9 mouse cellular contexts compared by ENCODE assay signal in the genomic region with DNA sequence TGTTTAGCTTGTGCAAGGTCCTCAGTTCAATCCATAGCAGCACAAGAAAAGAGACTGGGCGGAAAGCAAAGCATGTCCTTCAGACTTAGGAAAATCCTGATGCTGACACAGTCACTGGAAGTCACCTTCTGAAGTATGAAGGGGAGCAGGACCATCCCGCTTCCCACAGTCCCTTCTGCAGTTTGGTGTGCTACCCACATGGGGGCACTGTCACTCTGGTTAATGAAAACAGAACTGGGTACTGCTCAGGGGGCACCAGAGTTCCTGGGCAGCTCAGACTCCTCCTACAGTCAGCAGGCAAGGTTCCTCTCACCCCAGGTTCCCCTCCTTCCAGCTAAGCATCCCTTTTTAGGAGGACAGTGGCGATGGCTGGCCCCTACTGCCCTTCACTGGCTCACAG. TPM values are rescaled to one million over a fixed set of nuclear protein-coding genes. Genes with fewer than 3 reads are reported as not detected.
DNase-seq lines count a peak whose midpoint lies in the region; ATAC-seq and TF ChIP-seq lines count a peak whose summit lies in the region.
"Had no signal": no experiment of that assay in that cellular context is flagged by ENCODE, and none has a peak within 500 bp of the region (broad histone marks: within the 10 kb centered on the region; RNA-seq: fewer than 3 reads in every experiment).

No protein-coding gene starts in this region.

- no peak overlapping the region for H3K4me2 ChIP-seq in hindbrain, embryonic 14.5 days (replicated peaks)
- no peak overlapping the region for H3K4me2 ChIP-seq in hindbrain, embryonic 16.5 days (ENCODE audit: low read length)
- H3K4me2 ChIP-seq in limb, embryonic 14.5 days (replicated peaks; ENCODE audit: low read depth, low read length, severe bottlenecking) = no peak overlapping the region
- H3K4me2 ChIP-seq: embryonic facial prominence, embryonic 13.5 days had no signal

- H3K27ac ChIP-seq in hindbrain, embryonic 14.5 days = no peak overlapping the region
- no peak overlapping the region for H3K27ac ChIP-seq in hindbrain, embryonic 16.5 days (ENCODE audit: low read depth, low read length)
- H3K27ac ChIP-seq in spleen, adult 2 months (ENCODE audit: insufficient read depth, low read length) = no peak overlapping the region
- H3K27ac ChIP-seq in limb, embryonic 14.5 days (replicated peaks; ENCODE audit: low read depth, low read length) = no peak overlapping the region
- H3K27ac ChIP-seq: embryonic facial prominence, embryonic 13.5 days had no signal

- DNase-seq in hindbrain, embryonic 14.5 days (ENCODE audit: low spot score) = peak; percentile 55
- no peak for DNase-seq in spleen, adult 2 months (ENCODE audit: low read depth in 1 of 2, low spot score in 2 of 2)
- no peak for DNase-seq in spleen, postnatal 14 days (ENCODE audit: low spot score in 2 of 2)
- peak; percentile 77 to 84 for DNase-seq in cerebellum, postnatal 14 days
- no peak for DNase-seq in limb, embryonic 14.5 days (ENCODE audit: low spot score)
- peak; percentile 60 for DNase-seq in thymus, postnatal 4 days
- no peak for DNase-seq in heart, adult 9 months (ENCODE audit: low spot score in 2 of 2)

- no peaks in the 10 kb centered on the region for H3K4me1 ChIP-seq in hindbrain, embryonic 14.5 days (replicated peaks; ENCODE audit: control insufficient read depth, insufficient read depth, low read length)
- H3K4me1 ChIP-seq in hindbrain, embryonic 16.5 days (ENCODE audit: control insufficient read depth, insufficient read depth, low read depth, low read length) = peaks cover 4% of the 10 kb centered on the region; the same call in 1 of the 2 replicates
- no peaks in the 10 kb centered on the region for H3K4me1 ChIP-seq in spleen, adult 2 months (ENCODE audit: control insufficient read depth, insufficient read depth, insufficient read length)
- 0 out of 2 replicates have a peak, but pooled peaks cover 2% of the 10 kb centered on the region for H3K4me1 ChIP-seq in limb, embryonic 14.5 days (ENCODE audit: control insufficient read depth, insufficient read depth, low read length)

- WGBS in hindbrain, embryonic 14.5 days = 41% methylated on average over 3 of the region's 3 CpGs
- WGBS in hindbrain, embryonic 16.5 days = 31% methylated on average over 3 of the region's 3 CpGs
- WGBS in spleen, adult 2 months = 40% methylated on average over 3 of the region's 3 CpGs
- 50% methylated on average over 3 of the region's 3 CpGs for WGBS in limb, embryonic 14.5 days

- no peak overlapping the region for H3K4me3 ChIP-seq in hindbrain, embryonic 14.5 days (replicated peaks; ENCODE audit: low read length)
- no peak overlapping the region for H3K4me3 ChIP-seq in hindbrain, embryonic 16.5 days (ENCODE audit: low read length)
- H3K4me3 ChIP-seq in spleen, adult 2 months (ENCODE audit: extremely low read depth, insufficient read depth, insufficient read length) = no peak overlapping the region
- no peak overlapping the region for H3K4me3 ChIP-seq in limb, embryonic 14.5 days (replicated peaks; ENCODE audit: low read length)
- H3K4me3 ChIP-seq: embryonic facial prominence, embryonic 13.5 days had no signal

- TF ChIP-seq POLR2A in spleen, adult 2 months (IDR thresholded peaks at IDR 0.05; ENCODE audit: low read depth, low read length) = no peak
- no peak for TF ChIP-seq POLR2A in limb, embryonic 14.5 days (IDR thresholded peaks at IDR 0.05; ENCODE audit: borderline replicate concordance, extremely low read depth, insufficient read depth, insufficient read length)

- peaks cover 13% of the 10 kb centered on the region; the same call in 1 of the 2 replicates for H3K36me3 ChIP-seq in hindbrain, embryonic 14.5 days (replicated peaks; ENCODE audit: control insufficient read depth, insufficient read depth)
- H3K36me3 ChIP-seq in hindbrain, embryonic 16.5 days (ENCODE audit: control insufficient read depth, insufficient read depth, low read length) = peaks cover 10% of the 10 kb centered on the region
- H3K36me3 ChIP-seq in spleen, adult 2 months (ENCODE audit: control insufficient read depth, insufficient read depth, low read length) = no peaks in the 10 kb centered on the region
- H3K36me3 ChIP-seq in limb, embryonic 14.5 days (ENCODE audit: control insufficient read depth, insufficient read depth, low read length) = no peaks in the 10 kb centered on the region

- no peak overlapping the region for H3K9ac ChIP-seq in hindbrain, embryonic 14.5 days
- no peak overlapping the region for H3K9ac ChIP-seq in hindbrain, embryonic 16.5 days (ENCODE audit: low read depth, low read length)
- H3K9ac ChIP-seq in limb, embryonic 14.5 days (ENCODE audit: low read depth, low read length, severe bottlenecking) = peak overlapping the region; percentile 25; the same call in 1 of the 2 replicates
- H3K9ac ChIP-seq: embryonic facial prominence, embryonic 13.5 days had no signal

- no peaks in the 10 kb centered on the region for H3K9me3 ChIP-seq in hindbrain, embryonic 14.5 days (ENCODE audit: control insufficient read depth, low read length)
- no peaks in the 10 kb centered on the region for H3K9me3 ChIP-seq in hindbrain, embryonic 16.5 days (ENCODE audit: control insufficient read depth, low read length)
- no peaks in the 10 kb centered on the region for H3K9me3 ChIP-seq in limb, embryonic 14.5 days (ENCODE audit: control insufficient read depth, low read length)
- H3K9me3 ChIP-seq: embryonic facial prominence, embryonic 13.5 days had no signal

- no peak for ATAC-seq in hindbrain, embryonic 14.5 days (ENCODE audit: low FRiP score)
- ATAC-seq in hindbrain, embryonic 16.5 days = no peak
- ATAC-seq in limb, embryonic 14.5 days (ENCODE audit: low FRiP score, low read depth) = no peak

- TF ChIP-seq CTCF in spleen, adult 2 months (IDR thresholded peaks at IDR 0.05; ENCODE audit: extremely low read depth, insufficient read depth, insufficient read length, insufficient replicate concordance) = peak; percentile 29; the same call in 1 of the 2 replicates

- no peaks in the 10 kb centered on the region for H3K27me3 ChIP-seq in hindbrain, embryonic 14.5 days (ENCODE audit: control insufficient read depth, insufficient read depth, low read length)
- no peaks in the 10 kb centered on the region for H3K27me3 ChIP-seq in hindbrain, embryonic 16.5 days (replicated peaks; ENCODE audit: control insufficient read depth, insufficient read depth, low read length)
- H3K27me3 ChIP-seq in spleen, adult 2 months (ENCODE audit: control insufficient read depth, insufficient read depth, low read length) = no peaks in the 10 kb centered on the region
- H3K27me3 ChIP-seq in limb, embryonic 14.5 days (ENCODE audit: control insufficient read depth, insufficient read depth, low read length) = no peaks in the 10 kb centered on the region
- H3K27me3 ChIP-seq: embryonic facial prominence, embryonic 13.5 days had no signal

RNA-seq across cellular contexts. Expression of gene Papolb, which starts 30.9 kb away (rescaled TPM):
- polyA plus RNA-seq in hindbrain, embryonic 14.5 days (2014; fragmentation: Nextera tagmentation; extraction: Ambion mirVana) = 0.23 and 0.25 TPM in 2 replicates
- polyA plus RNA-seq in hindbrain, embryonic 16.5 days (2015; fragmentation: Nextera tagmentation; extraction: Ambion mirVana) = 0.15 and 0.16 TPM in 2 replicates
- not detected in 2 replicates for polyA plus RNA-seq in spleen, adult 2 months (2012; rRNA removed)
- 0.18 and 0.29 TPM in 2 replicates for polyA plus RNA-seq in limb, embryonic 14.5 days (2012; rRNA removed)
- polyA plus RNA-seq in limb, embryonic 14.5 days (2014; fragmentation: Nextera tagmentation; extraction: Ambion mirVana) = 0.18 TPM in 2 replicates

RNA-seq across cellular contexts. Expression of gene Ap5z1, which starts 35.2 kb away (rescaled TPM):
- polyA plus RNA-seq in hindbrain, embryonic 14.5 days (2014; fragmentation: Nextera tagmentation; extraction: Ambion mirVana) = 12.6 and 12.9 TPM in 2 replicates
- polyA plus RNA-seq in hindbrain, embryonic 16.5 days (2015; fragmentation: Nextera tagmentation; extraction: Ambion mirVana) = 12.3 and 13.7 TPM in 2 replicates
- 58.4 and 74.0 TPM in 2 replicates for polyA plus RNA-seq in spleen, adult 2 months (2012; rRNA removed)
- 23.2 and 28.5 TPM in 2 replicates for polyA plus RNA-seq in limb, embryonic 14.5 days (2012; rRNA removed)
- 8.8 and 9.6 TPM in 2 replicates for polyA plus RNA-seq in limb, embryonic 14.5 days (2014; fragmentation: Nextera tagmentation; extraction: Ambion mirVana)

RNA-seq across cellular contexts. Expression of gene Radil, which starts 51.9 kb away (rescaled TPM):
- polyA plus RNA-seq in hindbrain, embryonic 14.5 days (2014; fragmentation: Nextera tagmentation; extraction: Ambion mirVana) = 17.4 and 17.8 TPM in 2 replicates
- 24.3 and 25.0 TPM in 2 replicates for polyA plus RNA-seq in hindbrain, embryonic 16.5 days (2015; fragmentation: Nextera tagmentation; extraction: Ambion mirVana)
- polyA plus RNA-seq in spleen, adult 2 months (2012; rRNA removed) = 0.25 and 0.45 TPM in 2 replicates
- 7.4 and 9.9 TPM in 2 replicates for polyA plus RNA-seq in limb, embryonic 14.5 days (2012; rRNA removed)
- 4.4 and 5.7 TPM in 2 replicates for polyA plus RNA-seq in limb, embryonic 14.5 days (2014; fragmentation: Nextera tagmentation; extraction: Ambion mirVana)

Comparison
In these comparisons a context has a peak if more than half of its experiments do, and no peak if none do; other contexts are left out.
1. DNase-seq: peak in hindbrain, embryonic 14.5 days (single experiment), cerebellum, postnatal 14 days (2 of 2) and thymus, postnatal 4 days (single experiment); none in spleen, adult 2 months (0 of 2), spleen, postnatal 14 days (0 of 2), limb, embryonic 14.5 days (single experiment) and heart, adult 9 months (0 of 2).